In genomic region chr5:42412296-42412695, GRCm38 (mm10) we compare ENCODE assay signal across 10 mouse cellular contexts.
DNase-seq lines count a peak whose midpoint lies in the region; ATAC-seq and TF ChIP-seq lines count a peak whose summit lies in the region.
"Had no signal": no experiment of that assay in that cellular context is flagged by ENCODE, and none has a peak within 500 bp of the region (broad histone marks: within the 10 kb centered on the region; RNA-seq: fewer than 3 reads in every experiment).

No protein-coding gene starts in this region.

- DNase-seq in cerebellum, postnatal 14 days, result peak; percentile 14 to 34
- DNase-seq in cerebellum, adult 9-11 months, result no peak
- peak; percentile 63 for DNase-seq in limb, embryonic 14.5 days (ENCODE audit: low spot score)
- no peak for DNase-seq in limb, embryonic 10.5 days (ENCODE audit: low spot score)
- peak; percentile 19 for DNase-seq in R1 (ENCODE audit: low read depth, low spot score)
- peak; percentile 1 for DNase-seq in induced T-regulatory cell, adult 2 months (ENCODE audit: low read depth)
- no peak for DNase-seq in c-Kit-positive CD71-positive TER-119-positive erythroid progenitor cells, embryonic 14.5 days (ENCODE audit: low spot score)
- no peak for DNase-seq in ovary, postnatal 10 days (ENCODE audit: low spot score)

- ATAC-seq in limb, embryonic 14.5 days (ENCODE audit: low FRiP score, low read depth), result no peak

- H3K4me2 ChIP-seq in limb, embryonic 14.5 days (replicated peaks; ENCODE audit: low read depth, low read length, severe bottlenecking), result no peak overlapping the region
- H3K4me2 ChIP-seq: embryonic facial prominence, embryonic 12.5 days; limb, embryonic 15.5 days had no signal

- no peaks in the 10 kb centered on the region for H3K27me3 ChIP-seq in limb, embryonic 14.5 days (ENCODE audit: control insufficient read depth, insufficient read depth, low read length)
- no peaks in the 10 kb centered on the region for H3K27me3 ChIP-seq in limb, embryonic 10.5 days (ENCODE audit: low read depth, poor library complexity, severe bottlenecking)
- H3K27me3 ChIP-seq: embryonic facial prominence, embryonic 12.5 days; limb, embryonic 15.5 days had no signal

- no peaks in the 10 kb centered on the region for H3K4me1 ChIP-seq in limb, embryonic 14.5 days (ENCODE audit: control insufficient read depth, insufficient read depth, low read length)
- no peaks in the 10 kb centered on the region for H3K4me1 ChIP-seq in limb, embryonic 10.5 days
- H3K4me1 ChIP-seq: embryonic facial prominence, embryonic 12.5 days; limb, embryonic 15.5 days had no signal

- no peaks in the 10 kb centered on the region for H3K36me3 ChIP-seq in limb, embryonic 14.5 days (ENCODE audit: control insufficient read depth, insufficient read depth, low read length)
- no peaks in the 10 kb centered on the region for H3K36me3 ChIP-seq in limb, embryonic 10.5 days
- H3K36me3 ChIP-seq: embryonic facial prominence, embryonic 12.5 days; limb, embryonic 15.5 days had no signal

- no peak overlapping the region for H3K9ac ChIP-seq in limb, embryonic 14.5 days (ENCODE audit: low read depth, low read length, severe bottlenecking)
- H3K9ac ChIP-seq: embryonic facial prominence, embryonic 12.5 days; limb, embryonic 15.5 days had no signal

- 15% methylated on average over 1 of the region's 1 CpGs for WGBS in limb, embryonic 14.5 days
- WGBS in limb, embryonic 10.5 days, result 56% methylated on average over 1 of the region's 1 CpGs

- TF ChIP-seq POLR2A in limb, embryonic 14.5 days (IDR thresholded peaks at IDR 0.05; ENCODE audit: borderline replicate concordance, extremely low read depth, insufficient read depth, insufficient read length), result no peak

- no peak overlapping the region for H3K27ac ChIP-seq in limb, embryonic 14.5 days (replicated peaks; ENCODE audit: low read depth, low read length)
- no peak overlapping the region for H3K27ac ChIP-seq in limb, embryonic 10.5 days
- H3K27ac ChIP-seq: embryonic facial prominence, embryonic 12.5 days; limb, embryonic 15.5 days had no signal

- no peak overlapping the region for H3K4me3 ChIP-seq in limb, embryonic 14.5 days (replicated peaks; ENCODE audit: low read length)
- H3K4me3 ChIP-seq in limb, embryonic 10.5 days, result no peak overlapping the region
- H3K4me3 ChIP-seq: embryonic facial prominence, embryonic 12.5 days; limb, embryonic 15.5 days had no signal

- no peaks in the 10 kb centered on the region for H3K9me3 ChIP-seq in limb, embryonic 14.5 days (ENCODE audit: control insufficient read depth, low read length)
- no peaks in the 10 kb centered on the region for H3K9me3 ChIP-seq in limb, embryonic 10.5 days (replicated peaks)
- H3K9me3 ChIP-seq: embryonic facial prominence, embryonic 12.5 days; limb, embryonic 15.5 days had no signal

Comparison
In these comparisons a context has a peak if more than half of its experiments do, and no peak if none do; other contexts are left out.
1. DNase-seq: peak in cerebellum, postnatal 14 days (2 of 2), limb, embryonic 14.5 days (single experiment), R1 (single experiment) and induced T-regulatory cell, adult 2 months (single experiment); none in cerebellum, adult 9-11 months (single experiment), limb, embryonic 10.5 days (single experiment), c-Kit-positive CD71-positive TER-119-positive erythroid progenitor cells, embryonic 14.5 days (single experiment) and ovary, postnatal 10 days (single experiment).